Mouse (Mus musculus): Measurements from ENCODE around the gene Cpeb3. TPM values are rescaled to one million over a fixed set of nuclear protein-coding genes. Genes with fewer than 3 reads are reported as not detected.
"Not testable (repeated sequence)": the region's sequence is repeated elsewhere in the genome, so short reads cannot be mapped to it uniquely, and the experiment has no call there.

The Cpeb3 gene
- polyA plus RNA-seq, 1 experiment from 2014 or later, result 0.63 TPM

DNA sequence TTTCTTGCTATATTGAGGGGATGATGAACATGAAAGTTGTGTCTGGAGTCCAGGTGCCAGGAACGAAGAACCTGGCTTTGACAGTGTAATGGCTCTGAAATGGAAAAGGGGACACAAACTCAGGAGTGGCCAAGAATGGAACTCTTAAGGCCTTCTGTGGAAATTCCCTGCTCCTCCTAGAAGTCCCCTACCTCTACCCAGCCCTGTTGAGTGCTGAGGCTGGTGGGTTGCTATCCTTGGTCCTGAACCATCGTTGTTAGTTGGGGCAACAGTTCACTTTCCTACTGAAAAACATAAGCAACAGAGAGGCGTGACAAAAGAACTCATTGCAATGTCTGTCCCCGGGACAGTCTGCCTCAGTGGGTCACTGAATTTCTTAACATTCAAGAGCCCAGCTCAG is 30.7 kb upstream of the Cpeb3 start:
- Histone ChIP-seq H3K4me1 (ENCODE audit: insufficient read depth) (no peaks in the 10 kb centered on the region), H3K4me2 (no peak overlapping the region), H3K9me3 (ENCODE audit: low read depth, low read length) (no peaks in the 10 kb centered on the region), H3K27me3 (ENCODE audit: insufficient read depth, low read length) (peaks cover 15% of the 10 kb centered on the region), H3K36me3 (ENCODE audit: insufficient read depth) (no peaks in the 10 kb centered on the region), H3K9ac (no peak overlapping the region), H3K27ac (ENCODE audit: low read depth) (no peak overlapping the region), H3K4me3 (ENCODE audit: low read depth, low read length) (no peak overlapping the region)
- ATAC-seq (ENCODE audit: insufficient read depth) (no peak; the same call in 1 of the 2 replicates), DNase-seq (peak; percentile 88)
- 19% methylated on average over 4 of the region's 4 CpGs for WGBS
- no peak for TF ChIP-seq CTCF (IDR thresholded peaks at IDR 0.05; ENCODE audit: low read depth)

DNA sequence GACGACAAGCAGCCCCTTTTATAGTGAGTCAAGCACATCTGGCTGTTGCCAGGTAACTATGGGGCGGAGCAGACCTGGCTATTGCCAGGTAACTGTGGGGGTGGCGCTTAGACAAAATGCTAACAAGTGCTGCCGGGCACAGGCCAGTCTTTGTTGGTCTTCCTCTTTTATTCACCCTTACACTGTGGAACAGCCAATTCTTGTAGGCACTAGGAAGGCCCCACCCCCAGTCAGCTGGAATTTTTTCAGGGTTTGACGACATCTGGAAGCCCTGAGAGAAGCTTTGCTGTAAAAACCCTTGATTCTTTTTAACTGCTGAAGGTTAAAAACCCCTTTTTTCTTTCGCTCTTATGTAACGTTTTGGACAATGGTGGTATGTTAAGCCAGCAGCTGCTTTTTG is 30.2 kb upstream of the Cpeb3 start:
- Histone ChIP-seq H3K27ac (ENCODE audit: low read depth) (no peak overlapping the region), H3K4me1 (ENCODE audit: insufficient read depth) (no peaks in the 10 kb centered on the region; the same call in 1 of the 2 replicates), H3K4me2 (peak overlapping the region; percentile 12; the same call in 1 of the 2 replicates), H3K27me3 (ENCODE audit: insufficient read depth, low read length) (peaks cover 19% of the 10 kb centered on the region), H3K9ac (no peak overlapping the region), H3K36me3 (ENCODE audit: insufficient read depth) (no peaks in the 10 kb centered on the region), H3K9me3 (ENCODE audit: low read depth, low read length) (no peaks in the 10 kb centered on the region), H3K4me3 (ENCODE audit: low read depth, low read length) (no peak overlapping the region)
- no peak for ATAC-seq (ENCODE audit: insufficient read depth)
- no peak for TF ChIP-seq CTCF (IDR thresholded peaks at IDR 0.05; ENCODE audit: low read depth)
- WGBS, result 21% methylated on average over 7 of the region's 7 CpGs
- DNase-seq, result peak; percentile 23

GRCm38 (mm10) chr19:37237712-37238437 is 29.5 kb upstream of the Cpeb3 start:
- TF ChIP-seq CTCF (IDR thresholded peaks at IDR 0.05; ENCODE audit: low read depth), result no peak
- no peak overlapping the region for H3K27ac ChIP-seq (ENCODE audit: low read depth)
- H3K27me3 ChIP-seq (ENCODE audit: insufficient read depth, low read length), result peaks cover 25% of the 10 kb centered on the region
- H3K4me3 ChIP-seq (ENCODE audit: low read depth, low read length), result no peak overlapping the region
- no peaks in the 10 kb centered on the region; the same call in 1 of the 2 replicates for H3K4me1 ChIP-seq (ENCODE audit: insufficient read depth)
- no peaks in the 10 kb centered on the region for H3K9me3 ChIP-seq (ENCODE audit: low read depth, low read length)
- no peaks in the 10 kb centered on the region for H3K36me3 ChIP-seq (ENCODE audit: insufficient read depth)
- DNase-seq (no peak), ATAC-seq (ENCODE audit: insufficient read depth) (peak; percentile 50; the same call in 1 of the 2 replicates)
- WGBS, result 5% methylated on average over 15 of the region's 15 CpGs
- H3K9ac ChIP-seq, result no peak overlapping the region
- peak overlapping the region; percentile 12; the same call in 1 of the 2 replicates for H3K4me2 ChIP-seq

- no peak overlapping the region for H3K27ac ChIP-seq (ENCODE audit: low read depth)
Measured at GRCm38 (mm10) chr19:37237306-37237705, 28.9 kb upstream of the Cpeb3 start.

DNA sequence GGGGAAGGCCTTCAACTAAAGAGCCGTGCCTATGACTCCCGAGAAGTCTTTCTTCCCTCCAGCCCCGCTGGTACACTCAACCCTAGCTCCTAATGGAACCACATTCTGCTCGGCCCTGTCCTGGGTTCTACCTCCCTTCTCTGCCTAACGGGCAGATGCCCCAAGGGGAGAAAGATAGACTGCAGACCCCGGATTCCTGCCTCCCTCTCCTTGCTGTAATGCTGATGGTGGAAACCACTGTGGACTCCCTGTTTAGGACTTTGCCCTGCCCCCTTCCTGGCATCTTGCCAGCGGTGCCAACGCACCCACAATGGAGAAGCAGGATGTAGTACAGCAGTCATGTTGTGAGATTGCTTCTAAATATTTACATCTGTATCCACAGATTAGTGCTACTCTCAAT is 27.4 kb upstream of the Cpeb3 start:
- TF ChIP-seq CTCF (IDR thresholded peaks at IDR 0.05; ENCODE audit: low read depth), result no peak
- peaks cover 26% of the 10 kb centered on the region for H3K27me3 ChIP-seq (ENCODE audit: insufficient read depth, low read length)
- no peak overlapping the region for H3K27ac ChIP-seq (ENCODE audit: low read depth)
- H3K9ac ChIP-seq, result no peak overlapping the region
- no peaks in the 10 kb centered on the region for H3K9me3 ChIP-seq (ENCODE audit: low read depth, low read length)
- ATAC-seq (ENCODE audit: insufficient read depth) (no peak), DNase-seq (peak; percentile 33)
- H3K4me1 ChIP-seq (ENCODE audit: insufficient read depth), result no peaks in the 10 kb centered on the region; the same call in 1 of the 2 replicates
- H3K36me3 ChIP-seq (ENCODE audit: insufficient read depth), result no peaks in the 10 kb centered on the region
- H3K4me3 ChIP-seq (ENCODE audit: low read depth, low read length), result no peak overlapping the region
- H3K4me2 ChIP-seq, result no peak overlapping the region
- WGBS, result 60% methylated on average over 8 of the region's 8 CpGs

More at GRCm38 (mm10) chr19:37237306-37237705, 28.9 kb upstream of the Cpeb3 start:
- Histone ChIP-seq H3K27me3 (ENCODE audit: insufficient read depth, low read length) (peaks cover 26% of the 10 kb centered on the region), H3K36me3 (ENCODE audit: insufficient read depth) (no peaks in the 10 kb centered on the region), H3K9ac (no peak overlapping the region), H3K4me1 (ENCODE audit: insufficient read depth) (no peaks in the 10 kb centered on the region; the same call in 1 of the 2 replicates), H3K9me3 (ENCODE audit: low read depth, low read length) (no peaks in the 10 kb centered on the region), H3K4me3 (ENCODE audit: low read depth, low read length) (no peak overlapping the region), H3K4me2 (peak overlapping the region; percentile 12; the same call in 1 of the 2 replicates)
- 54% methylated on average over 5 of the region's 5 CpGs for WGBS
- no peak for DNase-seq
- no peak for TF ChIP-seq CTCF (IDR thresholded peaks at IDR 0.05; ENCODE audit: low read depth)
- no peak for ATAC-seq (ENCODE audit: insufficient read depth)

DNA sequence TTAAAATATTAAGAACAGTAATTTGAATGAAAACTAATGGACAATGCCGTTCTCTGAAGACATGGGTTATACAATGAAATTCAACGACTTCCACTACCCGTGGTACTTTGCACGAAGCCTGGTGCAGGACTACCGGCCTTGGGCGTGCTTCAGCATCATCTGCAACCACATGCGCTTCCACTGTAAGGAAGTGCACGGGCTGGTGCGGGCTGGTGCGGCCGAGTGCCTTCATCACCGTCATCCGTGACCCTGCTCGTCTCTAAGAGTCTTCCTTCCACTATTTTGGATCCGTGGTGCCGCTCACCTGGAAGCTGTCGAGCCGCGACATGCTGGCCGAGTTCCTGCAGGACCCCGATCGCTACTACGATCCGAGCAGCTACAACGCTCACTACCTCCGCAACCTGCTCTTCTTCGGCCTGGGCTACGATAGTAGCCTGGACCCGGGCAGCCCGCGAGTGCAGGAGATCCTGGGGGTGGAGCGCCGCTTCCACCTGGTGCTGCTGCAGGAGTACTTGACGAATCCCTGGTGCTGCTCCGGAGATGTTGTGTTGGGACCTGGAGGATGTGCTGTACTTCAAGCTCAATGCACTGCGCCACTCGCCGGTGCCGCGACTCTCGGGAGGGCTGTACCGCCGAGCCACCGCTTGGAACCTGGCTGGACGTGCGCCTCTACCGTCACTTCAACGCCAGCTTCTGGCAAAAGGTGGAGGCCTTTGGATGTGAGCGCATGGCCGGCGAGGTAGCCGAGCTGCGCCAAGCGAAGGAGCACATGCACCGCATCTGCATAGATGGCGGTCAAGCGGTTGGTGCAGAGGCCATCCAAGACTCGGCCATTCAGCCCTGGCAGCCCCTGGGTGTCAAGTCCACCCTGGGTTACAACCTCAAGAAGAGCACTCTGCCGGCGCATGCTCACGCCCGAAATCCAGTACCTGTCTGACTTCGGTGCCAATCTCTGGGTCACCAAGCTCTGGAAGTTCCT is 25.4 kb upstream of the Cpeb3 start:
- Histone ChIP-seq H3K9ac (no peak overlapping the region; the same call in 1 of the 2 replicates), H3K4me1 (ENCODE audit: insufficient read depth) (no peaks in the 10 kb centered on the region; the same call in 1 of the 2 replicates), H3K9me3 (ENCODE audit: low read depth, low read length) (no peaks in the 10 kb centered on the region), H3K27me3 (ENCODE audit: insufficient read depth, low read length) (peaks cover 26% of the 10 kb centered on the region), H3K27ac (ENCODE audit: low read depth) (no peak overlapping the region), H3K4me3 (ENCODE audit: low read depth, low read length) (peak overlapping the region; percentile 36), H3K4me2 (peak overlapping the region; percentile 58), H3K36me3 (ENCODE audit: insufficient read depth) (no peaks in the 10 kb centered on the region)
- peak; percentile 18; the same call in 1 of the 2 replicates for TF ChIP-seq CTCF (IDR thresholded peaks at IDR 0.05; ENCODE audit: low read depth)
- ATAC-seq (ENCODE audit: insufficient read depth) (no peak), DNase-seq (peak; percentile 32)
- WGBS, result 5% methylated on average over 63 of the region's 63 CpGs

GRCm38 (mm10) chr19:37232598-37232997 is 24.2 kb upstream of the Cpeb3 start:
- DNase-seq; H3K9ac ChIP-seq; H3K9me3 ChIP-seq (ENCODE audit: low read depth, low read length); H3K27ac ChIP-seq (ENCODE audit: low read depth); ATAC-seq (ENCODE audit: insufficient read depth); H3K4me3 ChIP-seq (ENCODE audit: low read depth, low read length); H3K4me2 ChIP-seq; H3K4me1 ChIP-seq (ENCODE audit: insufficient read depth); H3K36me3 ChIP-seq (ENCODE audit: insufficient read depth): not testable (repeated sequence)
- 72% methylated on average over 9 of the region's 9 CpGs for WGBS
- H3K27me3 ChIP-seq (ENCODE audit: insufficient read depth, low read length), result peaks cover 26% of the 10 kb centered on the region

Data from lung, embryonic 14.5 days (tissue).